Mouse (Mus musculus): ENCODE measurements at regions not wholly inside any gene's neighbourhood (a gene's known extent, or its start where the extent isn't known, plus 50 kb on each side); places are given as distances from the start of the nearest gene placed in this dataset.

GRCm38 (mm10) chr10:117558891-117559614, 70.2 kb upstream of the Cpm start:
- TF ChIP-seq CTCF (IDR thresholded peaks at IDR 0.05; ENCODE audit: insufficient read depth, low read length) = no peak
- no peak for TF ChIP-seq POLR2A (IDR thresholded peaks at IDR 0.05; ENCODE audit: borderline replicate concordance, extremely low read depth, low read depth, low read length)
